Mouse (Mus musculus): ENCODE data around the gene Wdr25. TPM values are rescaled to one million over a fixed set of nuclear protein-coding genes. Genes with fewer than 3 reads are reported as not detected.

The Wdr25 gene
- polyA plus RNA-seq, 1 experiment, result 6.4 TPM

DNA sequence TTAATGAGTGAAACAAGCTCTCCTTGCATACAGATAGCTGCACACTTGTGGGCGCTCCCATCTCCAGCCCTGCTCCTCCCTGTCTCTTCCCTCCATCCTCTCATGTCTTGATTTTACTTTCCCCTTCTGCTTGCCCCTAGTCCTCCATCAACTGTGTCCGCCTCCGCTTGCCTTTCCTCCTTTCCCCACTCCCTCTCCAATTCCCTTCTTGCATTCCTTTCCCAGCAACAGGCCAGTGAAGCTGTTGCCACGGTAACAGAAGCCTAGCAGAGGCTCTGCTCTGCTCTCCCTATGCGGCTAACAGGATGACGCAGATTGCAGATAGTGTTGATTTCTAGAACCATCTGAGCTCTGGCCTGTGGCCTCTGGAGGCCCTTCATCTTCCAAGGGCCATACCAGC lies 22.5 kb downstream of the Wdr25 start:
- Histone ChIP-seq H3K4me1 (ENCODE audit: control insufficient read depth, insufficient read depth, insufficient read length) (no peaks in the 10 kb centered on the region; the same call in 1 of the 2 replicates), H3K27ac (ENCODE audit: insufficient read depth, low read length) (no peak overlapping the region), H3K36me3 (ENCODE audit: control insufficient read depth, insufficient read depth, low read length) (no peaks in the 10 kb centered on the region), H3K4me3 (ENCODE audit: extremely low read depth, insufficient read depth, insufficient read length) (no peak overlapping the region), H3K27me3 (ENCODE audit: control insufficient read depth, insufficient read depth, low read length) (no peaks in the 10 kb centered on the region)
- TF ChIP-seq POLR2A (IDR thresholded peaks at IDR 0.05; ENCODE audit: low read depth, low read length), result no peak
- WGBS, result 92% methylated on average over 6 of the region's 6 CpGs
- DNase-seq (ENCODE audit: low read depth in 1 of 2, low spot score in 2 of 2), result no peak

DNA sequence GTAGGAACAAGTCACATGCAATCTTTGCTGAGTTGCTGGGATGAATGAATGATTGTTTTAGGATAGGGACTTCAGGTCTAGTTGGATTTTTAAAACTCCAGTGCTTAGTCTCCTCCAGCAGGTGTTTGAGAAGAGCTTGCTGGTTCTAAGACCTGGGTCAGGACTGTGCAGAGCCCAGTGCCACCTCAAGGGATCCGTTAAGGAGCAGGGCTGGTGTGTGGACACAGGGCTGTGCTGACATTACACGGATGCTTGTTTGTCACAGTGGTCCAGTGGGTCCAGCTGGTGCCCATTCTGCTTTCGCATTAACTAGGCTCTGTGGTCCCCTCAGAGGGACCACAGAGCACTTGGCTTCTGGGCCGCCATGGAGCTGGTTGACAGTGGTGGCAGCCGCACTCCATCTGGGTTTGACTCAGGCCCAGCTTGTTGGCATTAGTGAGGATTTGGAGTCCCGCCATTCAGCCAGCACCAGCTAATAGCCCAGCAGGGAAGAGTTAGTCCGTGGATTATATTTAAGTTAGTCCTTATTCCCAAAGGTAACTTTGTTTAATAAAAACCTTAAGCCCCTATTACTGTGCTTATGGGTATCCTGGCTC lies 23.1 kb downstream of the Wdr25 start:
- H3K4me3 ChIP-seq (ENCODE audit: extremely low read depth, insufficient read depth, insufficient read length), result no peak overlapping the region
- no peaks in the 10 kb centered on the region; the same call in 1 of the 2 replicates for H3K4me1 ChIP-seq (ENCODE audit: control insufficient read depth, insufficient read depth, insufficient read length)
- TF ChIP-seq CTCF (IDR thresholded peaks at IDR 0.05; ENCODE audit: extremely low read depth, insufficient read depth, insufficient read length, insufficient replicate concordance) (no peak), POLR2A (IDR thresholded peaks at IDR 0.05; ENCODE audit: low read depth, low read length) (no peak)
- H3K27me3 ChIP-seq (ENCODE audit: control insufficient read depth, insufficient read depth, low read length), result no peaks in the 10 kb centered on the region
- WGBS, result 93% methylated on average over 7 of the region's 7 CpGs
- no peak for DNase-seq (ENCODE audit: low read depth in 1 of 2, low spot score in 2 of 2)
- H3K36me3 ChIP-seq (ENCODE audit: control insufficient read depth, insufficient read depth, low read length), result no peaks in the 10 kb centered on the region
- H3K27ac ChIP-seq (ENCODE audit: insufficient read depth, low read length), result no peak overlapping the region

DNA sequence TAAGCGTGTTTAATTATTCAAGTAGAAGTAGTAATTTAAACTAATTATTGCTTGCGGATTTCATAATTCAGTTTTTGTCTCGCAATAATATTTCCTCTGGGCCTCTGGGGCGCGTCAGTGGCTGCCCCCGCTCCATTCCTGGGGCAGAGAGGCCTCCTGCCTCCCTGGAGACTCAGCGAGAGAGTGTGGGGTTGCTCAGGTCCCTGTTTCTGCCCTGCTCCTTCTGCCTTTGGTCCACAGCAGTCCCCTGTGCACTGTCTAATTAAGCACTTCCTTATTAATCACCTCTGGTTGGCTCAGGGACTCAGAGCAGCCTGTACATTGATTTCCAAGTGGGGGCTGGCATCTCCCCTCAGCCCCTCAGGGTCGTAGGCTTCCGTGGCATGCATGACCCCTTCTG lies 24.1 kb downstream of the Wdr25 start:
- Histone ChIP-seq H3K27ac (ENCODE audit: insufficient read depth, low read length) (no peak overlapping the region), H3K36me3 (ENCODE audit: control insufficient read depth, insufficient read depth, low read length) (no peaks in the 10 kb centered on the region), H3K4me1 (ENCODE audit: control insufficient read depth, insufficient read depth, insufficient read length) (no peaks in the 10 kb centered on the region; the same call in 1 of the 2 replicates), H3K4me3 (ENCODE audit: extremely low read depth, insufficient read depth, insufficient read length) (no peak overlapping the region), H3K27me3 (ENCODE audit: control insufficient read depth, insufficient read depth, low read length) (no peaks in the 10 kb centered on the region)
- no peak for TF ChIP-seq POLR2A (IDR thresholded peaks at IDR 0.05; ENCODE audit: low read depth, low read length)
- no peak for TF ChIP-seq CTCF (IDR thresholded peaks at IDR 0.05; ENCODE audit: extremely low read depth, insufficient read depth, insufficient read length, insufficient replicate concordance)
- 84% methylated on average over 9 of the region's 9 CpGs for WGBS
- no peak for DNase-seq (ENCODE audit: low read depth in 1 of 2, low spot score in 2 of 2)

DNA sequence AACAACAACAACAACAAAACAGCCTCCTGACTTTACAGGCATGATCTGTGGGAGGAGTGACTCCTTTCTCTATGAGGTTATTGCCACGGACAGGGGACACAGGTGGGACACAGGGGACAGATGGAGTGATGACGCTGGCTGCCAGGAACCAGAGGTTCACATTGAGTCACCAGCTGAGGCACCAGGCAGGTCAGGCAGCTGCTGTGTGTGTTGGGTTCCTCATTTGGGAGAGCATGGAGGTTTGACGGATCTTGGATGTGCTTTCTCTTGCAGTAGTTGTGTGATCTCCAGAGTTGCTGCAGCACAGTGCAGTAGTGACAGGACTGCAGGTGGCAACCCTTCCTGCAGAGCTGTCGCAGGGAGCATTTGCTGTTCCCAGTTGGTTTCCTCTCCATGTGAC lies 25.3 kb downstream of the Wdr25 start:
- H3K36me3 ChIP-seq (ENCODE audit: control insufficient read depth, insufficient read depth, low read length), result no peaks in the 10 kb centered on the region
- no peaks in the 10 kb centered on the region for H3K27me3 ChIP-seq (ENCODE audit: control insufficient read depth, insufficient read depth, low read length)
- TF ChIP-seq POLR2A (IDR thresholded peaks at IDR 0.05; ENCODE audit: low read depth, low read length) (no peak), CTCF (IDR thresholded peaks at IDR 0.05; ENCODE audit: extremely low read depth, insufficient read depth, insufficient read length, insufficient replicate concordance) (no peak)
- no peak overlapping the region for H3K4me3 ChIP-seq (ENCODE audit: extremely low read depth, insufficient read depth, insufficient read length)
- no peaks in the 10 kb centered on the region; the same call in 1 of the 2 replicates for H3K4me1 ChIP-seq (ENCODE audit: control insufficient read depth, insufficient read depth, insufficient read length)
- DNase-seq (ENCODE audit: low read depth in 1 of 2, low spot score in 2 of 2), result no peak
- 31% methylated on average over 4 of the region's 4 CpGs for WGBS
- no peak overlapping the region for H3K27ac ChIP-seq (ENCODE audit: insufficient read depth, low read length)

DNA sequence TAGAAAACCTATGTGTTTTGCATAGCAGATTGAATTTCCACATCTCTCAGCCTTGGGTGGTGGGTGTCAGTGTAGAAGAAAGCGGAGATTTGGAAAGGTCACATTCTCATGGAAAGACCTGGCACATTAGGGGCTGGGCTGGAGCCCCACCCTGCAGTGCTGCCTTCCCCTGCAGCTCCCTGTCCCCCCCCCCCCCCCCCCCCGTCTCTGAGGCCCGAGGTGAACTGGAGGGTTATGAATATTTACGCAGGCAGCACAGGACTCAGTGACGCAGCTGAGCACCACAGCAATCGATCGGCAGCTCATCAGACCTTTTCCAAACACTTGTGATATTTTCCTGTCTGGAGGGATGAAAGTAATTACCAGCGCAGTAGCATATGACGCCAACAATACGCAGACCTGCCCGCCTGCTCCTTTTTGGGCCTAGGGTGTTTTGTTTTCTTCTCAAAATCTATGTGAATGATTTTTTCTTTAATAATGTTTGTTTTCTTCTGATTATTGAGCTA lies 33.2 kb downstream of the Wdr25 start:
- no peaks in the 10 kb centered on the region for H3K36me3 ChIP-seq (ENCODE audit: control insufficient read depth, insufficient read depth, low read length)
- H3K4me1 ChIP-seq (ENCODE audit: control insufficient read depth, insufficient read depth, insufficient read length), result 0 out of 2 replicates have a peak, but pooled peaks cover 2% of the 10 kb centered on the region
- TF ChIP-seq POLR2A (IDR thresholded peaks at IDR 0.05; ENCODE audit: low read depth, low read length) (no peak), CTCF (IDR thresholded peaks at IDR 0.05; ENCODE audit: extremely low read depth, insufficient read depth, insufficient read length, insufficient replicate concordance) (no peak)
- WGBS, result 92% methylated on average over 9 of the region's 11 CpGs
- H3K27ac ChIP-seq (ENCODE audit: insufficient read depth, low read length), result no peak overlapping the region
- no peak for DNase-seq (ENCODE audit: low read depth in 1 of 2, low spot score in 2 of 2)
- H3K4me3 ChIP-seq (ENCODE audit: extremely low read depth, insufficient read depth, insufficient read length), result no peak overlapping the region
- H3K27me3 ChIP-seq (ENCODE audit: control insufficient read depth, insufficient read depth, low read length), result no peaks in the 10 kb centered on the region

DNA sequence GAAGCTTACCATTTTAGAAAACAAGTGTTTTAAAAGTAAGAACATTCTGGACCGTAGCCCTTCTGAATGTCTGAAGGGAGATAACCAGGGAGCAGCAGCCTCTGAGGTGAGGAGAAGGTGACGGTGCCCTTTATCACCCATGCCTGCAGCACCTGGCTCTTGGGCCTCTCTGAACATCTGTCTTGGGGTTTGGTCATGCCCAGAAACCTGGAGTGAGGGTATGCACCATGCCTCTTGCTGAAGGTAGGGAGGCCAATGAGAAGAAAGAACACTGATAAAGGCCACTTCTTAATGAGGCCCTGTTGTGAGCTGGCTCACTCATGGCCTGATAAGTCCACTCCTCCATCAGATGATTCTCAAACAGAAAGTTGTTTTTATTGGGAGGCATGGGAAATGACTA lies 34.8 kb downstream of the Wdr25 start:
- Histone ChIP-seq H3K27me3 (ENCODE audit: control insufficient read depth, insufficient read depth, low read length) (no peaks in the 10 kb centered on the region), H3K4me1 (ENCODE audit: control insufficient read depth, insufficient read depth, insufficient read length) (0 out of 2 replicates have a peak, but pooled peaks cover 2% of the 10 kb centered on the region), H3K36me3 (ENCODE audit: control insufficient read depth, insufficient read depth, low read length) (no peaks in the 10 kb centered on the region), H3K4me3 (ENCODE audit: extremely low read depth, insufficient read depth, insufficient read length) (no peak overlapping the region), H3K27ac (ENCODE audit: insufficient read depth, low read length) (no peak overlapping the region)
- WGBS, result 85% methylated on average over 2 of the region's 2 CpGs
- no peak for DNase-seq (ENCODE audit: low read depth in 1 of 2, low spot score in 2 of 2)
- TF ChIP-seq POLR2A (IDR thresholded peaks at IDR 0.05; ENCODE audit: low read depth, low read length), result no peak
- no peak for TF ChIP-seq CTCF (IDR thresholded peaks at IDR 0.05; ENCODE audit: extremely low read depth, insufficient read depth, insufficient read length, insufficient replicate concordance)

DNA sequence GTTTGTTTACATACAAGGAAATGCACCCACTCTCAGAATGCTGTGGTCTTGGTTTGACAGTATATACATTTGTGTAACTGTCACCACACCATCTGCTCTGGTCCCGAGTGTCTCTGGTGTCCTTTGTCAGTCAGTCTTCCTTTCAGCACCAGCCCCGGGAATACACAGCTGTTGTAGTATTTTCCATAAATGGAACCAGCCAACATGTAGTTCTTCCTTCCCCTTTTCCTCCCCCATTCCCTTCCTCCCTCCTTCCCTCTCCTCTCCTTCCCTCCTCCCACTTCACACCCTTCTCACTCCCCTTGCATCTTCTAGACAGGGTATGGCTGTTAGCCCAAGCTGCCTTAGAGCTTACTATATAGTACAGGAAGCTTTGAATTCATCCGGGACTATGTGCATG lies 36.0 kb downstream of the Wdr25 start:
- WGBS, result 61% methylated on average over 3 of the region's 3 CpGs
- 0 out of 2 replicates have a peak, but pooled peaks cover 2% of the 10 kb centered on the region for H3K4me1 ChIP-seq (ENCODE audit: control insufficient read depth, insufficient read depth, insufficient read length)

More for the DNA sequence above, 36.0 kb downstream of the Wdr25 start:
- H3K4me3 ChIP-seq (ENCODE audit: extremely low read depth, insufficient read depth, insufficient read length), result no peak overlapping the region
- no peak for DNase-seq (ENCODE audit: low read depth in 1 of 2, low spot score in 2 of 2)
- H3K27ac ChIP-seq (ENCODE audit: insufficient read depth, low read length), result no peak overlapping the region
- H3K27me3 ChIP-seq (ENCODE audit: control insufficient read depth, insufficient read depth, low read length), result no peaks in the 10 kb centered on the region
- no peaks in the 10 kb centered on the region for H3K36me3 ChIP-seq (ENCODE audit: control insufficient read depth, insufficient read depth, low read length)
- TF ChIP-seq CTCF (IDR thresholded peaks at IDR 0.05; ENCODE audit: extremely low read depth, insufficient read depth, insufficient read length, insufficient replicate concordance) (no peak), POLR2A (IDR thresholded peaks at IDR 0.05; ENCODE audit: low read depth, low read length) (no peak)
